Mouse (Mus musculus): ENCODE data around the gene Gm10322.

Gene Gm10322

DNA sequence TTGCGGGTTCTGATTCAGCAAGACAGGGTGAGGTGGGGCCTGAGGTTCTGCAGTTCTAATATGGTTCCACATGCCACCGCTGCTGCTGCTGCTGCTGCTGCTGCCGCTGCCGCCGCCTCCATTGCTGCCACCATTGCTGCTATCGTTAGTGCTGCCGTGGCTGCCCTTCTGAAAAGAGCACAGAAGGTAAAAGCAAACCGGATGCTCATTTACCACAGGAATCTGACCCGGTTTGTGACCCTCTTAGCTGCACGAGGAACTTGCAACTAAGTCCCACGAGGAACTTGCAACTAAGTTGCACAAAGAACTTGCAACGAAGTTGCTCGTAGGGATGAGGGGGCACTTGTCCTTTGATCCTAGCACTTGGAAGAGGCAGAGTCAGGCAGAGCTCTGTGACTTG lies 40.9 kb downstream of the Gm10322 start:
- no peak for DNase-seq

DNA sequence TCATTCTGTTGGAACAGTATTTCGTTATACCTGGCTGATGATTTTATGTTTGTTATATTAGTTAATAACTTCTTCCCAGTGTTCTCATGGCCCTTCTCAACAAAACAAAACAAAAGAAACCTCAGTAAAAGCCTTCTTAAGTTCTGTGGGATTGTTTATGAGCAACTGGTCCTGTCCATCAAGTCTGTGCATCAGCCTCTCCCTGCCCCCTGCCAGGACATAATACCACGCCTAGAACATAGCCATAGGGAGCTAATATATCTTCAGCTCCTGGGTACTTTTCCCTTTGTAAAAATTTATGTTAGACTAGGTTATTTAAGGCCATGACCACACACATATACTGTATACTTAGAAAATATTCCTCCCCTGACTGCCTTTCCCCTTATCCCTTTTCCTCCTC lies 48.9 kb downstream of the Gm10322 start:
- no peak for DNase-seq

DNA sequence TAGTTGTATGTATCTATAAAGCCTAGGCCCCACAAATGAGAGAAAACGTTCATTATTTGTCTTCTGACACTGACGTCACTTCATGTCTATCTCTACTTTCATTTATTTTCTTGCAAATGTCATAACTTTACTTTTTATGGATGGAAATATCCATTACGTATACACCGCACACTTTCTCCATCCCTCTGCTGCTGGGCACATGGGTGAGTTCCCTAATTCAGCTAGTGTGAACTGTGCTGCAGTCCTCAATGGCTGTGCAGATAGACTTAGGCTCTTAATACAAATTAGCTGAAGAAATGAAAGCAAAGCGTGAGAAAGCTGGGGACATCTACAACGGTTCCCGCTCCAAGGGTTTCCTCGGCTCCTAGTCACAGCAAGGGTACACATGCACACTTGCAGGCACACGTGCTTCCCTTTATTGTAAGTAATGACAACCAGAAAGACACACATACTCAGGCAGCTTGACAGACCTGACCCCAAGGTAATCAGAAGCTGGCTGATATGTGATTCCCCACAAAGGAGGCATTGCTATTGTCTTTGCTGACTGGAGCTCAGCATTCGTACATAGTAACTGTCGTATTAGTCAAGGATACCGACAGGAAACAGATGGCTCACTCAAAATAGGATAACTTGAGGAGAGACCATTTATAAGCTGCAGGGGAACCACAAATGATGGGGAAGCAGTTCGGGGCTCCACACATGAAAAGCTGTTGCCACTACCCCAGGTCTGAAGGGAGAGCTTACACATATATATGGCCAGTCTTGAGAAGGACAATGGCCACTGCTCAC lies 49.8 kb downstream of the Gm10322 start:
- DNase-seq: no peak
